Mouse (Mus musculus) forebrain, embryonic 13.5 days (tissue): ENCODE data around the gene Sirt5. TPM values are rescaled to one million over a fixed set of nuclear protein-coding genes. Genes with fewer than 3 reads are reported as not detected.

Experiments used
- ATAC-seq: fragments of 200-750 bp; cut with Nextera tagmentation; 2 replicates; pipeline ENCODE4 v1.8.0; 2017
- H3K27ac ChIP-seq: fragments of 300-500 bp; sonication (generic); 2 replicates; pipeline ENCODE4 v1.5.1; 2015; ENCODE audit warnings: inconsistent platforms, mild to moderate bottlenecking, moderate library complexity
- H3K27me3 ChIP-seq: fragments of 300-500 bp; sonication (generic); 2 replicates; pipeline ENCODE4 v1.6.1; 2015; ENCODE audit warnings: mild to moderate bottlenecking, inconsistent platforms
- H3K36me3 ChIP-seq: fragments of 300-500 bp; sonication (generic); 2 replicates; pipeline ENCODE4 v1.6.1; 2015; ENCODE audit warnings: mild to moderate bottlenecking, inconsistent platforms; ENCODE audit not compliant: poor library complexity, severe bottlenecking
- H3K4me1 ChIP-seq: fragments of 300-500 bp; sonication (generic); 2 replicates; pipeline ENCODE4 v1.6.1; 2015; ENCODE audit warnings: inconsistent platforms
- H3K4me2 ChIP-seq: fragments of 300-500 bp; sonication (generic); 2 replicates; pipeline ENCODE4 v1.6.1; 2015; ENCODE audit warnings: inconsistent platforms, mild to moderate bottlenecking, moderate library complexity
- H3K4me3 ChIP-seq: fragments of 300-500 bp; sonication (generic); 2 replicates; pipeline ENCODE4 v1.5.1; 2015; ENCODE audit warnings: mild to moderate bottlenecking, inconsistent platforms
- H3K9ac ChIP-seq: fragments of 300-500 bp; sonication (generic); 2 replicates; pipeline ENCODE4 v1.6.1; 2015; ENCODE audit warnings: mild to moderate bottlenecking, inconsistent platforms
- H3K9me3 ChIP-seq: fragments of 300-500 bp; sonication (generic); replicated peaks from 2 replicates; pipeline ENCODE4 v1.6.1; 2016; ENCODE audit warnings: inconsistent platforms
- WGBS: fragments of 180-500 bp; shearing (Covaris S2); methylation state at CpG from one replicate; pipeline ENCODE4 v1.1.7; 2015; 5-methylcytosine and 5-hydroxymethylcytosine counted together
- polyA plus RNA-seq: library from polyadenylated mRNA; unstranded; fragments of >200 nt; fragmentation: Nextera tagmentation; extraction: Ambion mirVana; gene quantifications from 2 replicates; pipeline ENCODE4 v1.2.1, GENCODE M21; 2015

Gene Sirt5
- 41.0 and 42.1 TPM in 2 replicates for polyA plus RNA-seq

GRCm38 (mm10) chr13:43364985-43365824 lies at the start of gene Sirt5:
TSS of gene Sirt5 (plus strand) at chr13:43365496.
- no peaks in the 10 kb centered on the region for H3K27me3 ChIP-seq
- 0 out of 2 replicates have a peak, but pooled peaks cover under 1% of the 10 kb centered on the region for H3K36me3 ChIP-seq
- peak within 1 kb of the TSS; percentile 69 for H3K27ac ChIP-seq
- 14% methylated on average over 42 of the region's 42 CpGs for WGBS
- ATAC-seq, result peak; percentile 97
- H3K4me1 ChIP-seq, result peaks cover 9% of the 10 kb centered on the region; the same call in 1 of the 2 replicates
- peak within 1 kb of the TSS; percentile 80 for H3K4me2 ChIP-seq
- no peaks in the 10 kb centered on the region for H3K9me3 ChIP-seq
- H3K4me3 ChIP-seq, result peak within 1 kb of the TSS; percentile 53
- peak within 1 kb of the TSS; percentile 78 for H3K9ac ChIP-seq

GRCm38 (mm10) chr13:43317411-43317810 lies 47.9 kb upstream of the Sirt5 start:
- 69% methylated on average over 5 of the region's 5 CpGs for WGBS
- no peak overlapping the region for H3K4me2 ChIP-seq
- H3K4me3 ChIP-seq, result no peak overlapping the region
- no peaks in the 10 kb centered on the region for H3K4me1 ChIP-seq
- H3K36me3 ChIP-seq, result no peaks in the 10 kb centered on the region
- no peak overlapping the region for H3K9ac ChIP-seq
- H3K27ac ChIP-seq, result no peak overlapping the region
- no peak for ATAC-seq
- no peaks in the 10 kb centered on the region; the same call in 1 of the 2 replicates for H3K9me3 ChIP-seq
- no peaks in the 10 kb centered on the region for H3K27me3 ChIP-seq

- WGBS, result 81% methylated on average over 3 of the region's 3 CpGs
- Histone ChIP-seq H3K9ac (no peak overlapping the region), H3K27me3 (no peaks in the 10 kb centered on the region), H3K9me3 (no peaks in the 10 kb centered on the region; the same call in 1 of the 2 replicates), H3K27ac (no peak overlapping the region), H3K4me2 (no peak overlapping the region), H3K36me3 (no peaks in the 10 kb centered on the region), H3K4me3 (no peak overlapping the region), H3K4me1 (no peaks in the 10 kb centered on the region)
- no peak for ATAC-seq
Observed at GRCm38 (mm10) chr13:43319396-43319795, 45.9 kb upstream of the Sirt5 start.

GRCm38 (mm10) chr13:43321492-43321891 lies 43.8 kb upstream of the Sirt5 start:
- no peaks in the 10 kb centered on the region for H3K27me3 ChIP-seq
- H3K4me1 ChIP-seq, result no peaks in the 10 kb centered on the region
- ATAC-seq, result no peak
- H3K4me2 ChIP-seq, result no peak overlapping the region
- no peaks in the 10 kb centered on the region; the same call in 1 of the 2 replicates for H3K9me3 ChIP-seq
- no peak overlapping the region for H3K9ac ChIP-seq
- no peak overlapping the region for H3K4me3 ChIP-seq
- no peaks in the 10 kb centered on the region for H3K36me3 ChIP-seq
- no peak overlapping the region for H3K27ac ChIP-seq
- 76% methylated on average over 2 of the region's 2 CpGs for WGBS

GRCm38 (mm10) chr13:43325427-43325826 lies 39.9 kb upstream of the Sirt5 start:
- no peak overlapping the region for H3K27ac ChIP-seq
- H3K9ac ChIP-seq, result no peak overlapping the region
- H3K27me3 ChIP-seq, result no peaks in the 10 kb centered on the region
- no peak for ATAC-seq
- WGBS, result 67% methylated on average over 1 of the region's 1 CpGs
- no peak overlapping the region for H3K4me2 ChIP-seq
- H3K9me3 ChIP-seq, result no peaks in the 10 kb centered on the region; the same call in 1 of the 2 replicates
- no peaks in the 10 kb centered on the region for H3K36me3 ChIP-seq
- H3K4me1 ChIP-seq, result no peaks in the 10 kb centered on the region
- no peak overlapping the region for H3K4me3 ChIP-seq

GRCm38 (mm10) chr13:43331721-43332444 lies 33.4 kb upstream of the Sirt5 start:
- no peak for ATAC-seq
- Histone ChIP-seq H3K36me3 (no peaks in the 10 kb centered on the region), H3K4me3 (no peak overlapping the region), H3K9me3 (no peaks in the 10 kb centered on the region), H3K27ac (no peak overlapping the region), H3K27me3 (no peaks in the 10 kb centered on the region), H3K4me2 (no peak overlapping the region), H3K4me1 (no peaks in the 10 kb centered on the region), H3K9ac (no peak overlapping the region)
- 73% methylated on average over 11 of the region's 11 CpGs for WGBS

- H3K4me1 ChIP-seq, result no peaks in the 10 kb centered on the region
- no peak overlapping the region for H3K9ac ChIP-seq
- H3K4me2 ChIP-seq, result no peak overlapping the region
- no peaks in the 10 kb centered on the region for H3K27me3 ChIP-seq
- WGBS, result 49% methylated on average over 7 of the region's 7 CpGs
- H3K36me3 ChIP-seq, result no peaks in the 10 kb centered on the region
- ATAC-seq, result no peak
- no peaks in the 10 kb centered on the region for H3K9me3 ChIP-seq
- no peak overlapping the region for H3K27ac ChIP-seq
- no peak overlapping the region for H3K4me3 ChIP-seq
Observed at GRCm38 (mm10) chr13:43332591-43332990, 32.7 kb upstream of the Sirt5 start.

- Histone ChIP-seq H3K9ac (no peak overlapping the region), H3K9me3 (no peaks in the 10 kb centered on the region), H3K27me3 (no peaks in the 10 kb centered on the region), H3K4me1 (peaks cover 10% of the 10 kb centered on the region; the same call in 1 of the 2 replicates), H3K4me2 (no peak overlapping the region), H3K4me3 (no peak overlapping the region), H3K36me3 (no peaks in the 10 kb centered on the region), H3K27ac (no peak overlapping the region)
- 87% methylated on average over 12 of the region's 12 CpGs for WGBS
- no peak for ATAC-seq
Observed at GRCm38 (mm10) chr13:43336425-43337221, 28.7 kb upstream of the Sirt5 start.

- Histone ChIP-seq H3K27me3 (no peaks in the 10 kb centered on the region), H3K36me3 (no peaks in the 10 kb centered on the region), H3K4me2 (no peak overlapping the region), H3K27ac (no peak overlapping the region), H3K9me3 (no peaks in the 10 kb centered on the region), H3K4me1 (peaks cover 10% of the 10 kb centered on the region; the same call in 1 of the 2 replicates), H3K9ac (no peak overlapping the region), H3K4me3 (no peak overlapping the region)
- 92% methylated on average over 8 of the region's 8 CpGs for WGBS
- ATAC-seq, result no peak
Observed at GRCm38 (mm10) chr13:43338001-43338400, 27.3 kb upstream of the Sirt5 start.

- Histone ChIP-seq H3K27ac (peak overlapping the region; percentile 8; the same call in 1 of the 2 replicates), H3K4me1 (peaks cover 10% of the 10 kb centered on the region; the same call in 1 of the 2 replicates), H3K4me2 (no peak overlapping the region), H3K9ac (no peak overlapping the region), H3K27me3 (no peaks in the 10 kb centered on the region), H3K36me3 (no peaks in the 10 kb centered on the region), H3K4me3 (no peak overlapping the region), H3K9me3 (no peaks in the 10 kb centered on the region)
- WGBS, result 47% methylated on average over 4 of the region's 4 CpGs
- no peak for ATAC-seq
Observed at GRCm38 (mm10) chr13:43338632-43339031, 26.7 kb upstream of the Sirt5 start.

- Histone ChIP-seq H3K36me3 (no peaks in the 10 kb centered on the region), H3K4me3 (no peak overlapping the region), H3K9me3 (no peaks in the 10 kb centered on the region), H3K4me2 (no peak overlapping the region), H3K27me3 (no peaks in the 10 kb centered on the region), H3K9ac (no peak overlapping the region), H3K27ac (no peak overlapping the region), H3K4me1 (no peaks in the 10 kb centered on the region)
- ATAC-seq, result no peak
Observed at GRCm38 (mm10) chr13:43346825-43347224, 18.5 kb upstream of the Sirt5 start.
